Mouse (Mus musculus) thymus, postnatal 4 days (tissue): ENCODE data around the gene Pus7.
"Not testable (repeated sequence)": the region's sequence is repeated elsewhere in the genome, so short reads cannot be mapped to it uniquely, and the experiment has no call there.

Source experiments
- DNase-seq: peaks from one replicate; pipeline ENCODE4 v3.0.0; 2021

The Pus7 gene

GRCm38 (mm10) chr5:23749882-23750281 lies 33.6 kb downstream of the Pus7 start:
- DNase-seq, result no peak

GRCm38 (mm10) chr5:23743261-23743660 lies 40.2 kb downstream of the Pus7 start:
- no peak for DNase-seq

- DNase-seq, result no peak
Observed at GRCm38 (mm10) chr5:23737111-23737510, 46.4 kb downstream of the Pus7 start.

- no peak for DNase-seq
Observed at GRCm38 (mm10) chr5:23736366-23736765, 47.1 kb downstream of the Pus7 start.

- no peak for DNase-seq
Observed at GRCm38 (mm10) chr5:23721956-23722355, 61.6 kb downstream of the Pus7 start.

GRCm38 (mm10) chr5:23718881-23719328 lies 64.6 kb downstream of the Pus7 start:
- DNase-seq, result no peak

- no peak for DNase-seq
Observed at GRCm38 (mm10) chr5:23718182-23718534, 65.4 kb downstream of the Pus7 start.

GRCm38 (mm10) chr5:23717469-23718181 lies 65.9 kb downstream of the Pus7 start:
- no peak for DNase-seq

- DNase-seq, result no peak
Observed at GRCm38 (mm10) chr5:23713401-23714335, 69.8 kb downstream of the Pus7 start.

- peak; percentile 87 for DNase-seq
Observed at GRCm38 (mm10) chr5:23712130-23713001, 71.1 kb downstream of the Pus7 start.

- peak; percentile 20 for DNase-seq
Observed at GRCm38 (mm10) chr5:23711671-23712129, 71.8 kb downstream of the Pus7 start.

- no peak for DNase-seq
Observed at GRCm38 (mm10) chr5:23711244-23711643, 72.3 kb downstream of the Pus7 start.

- peak; percentile 42 for DNase-seq
Observed at GRCm38 (mm10) chr5:23709661-23710060, 73.8 kb downstream of the Pus7 start.

GRCm38 (mm10) chr5:23706601-23707597 lies 76.6 kb downstream of the Pus7 start:
- DNase-seq, result not testable (repeated sequence)

GRCm38 (mm10) chr5:23697457-23697856 lies 86.1 kb downstream of the Pus7 start:
- DNase-seq, result no peak
